Mouse (Mus musculus) CH12.LX (cell line): ENCODE measurements around the gene Ppara. TPM values are rescaled to one million over a fixed set of nuclear protein-coding genes. Genes with fewer than 3 reads are reported as not detected.

Source experiments
- DNase-seq: peaks from one replicate; pipeline ENCODE4 v3.0.0-alpha.2; 2013; ENCODE audit errors: extremely low read depth
- H3K27ac ChIP-seq: 2 replicates; pipeline ENCODE4 v1.5.1; 2012; ENCODE audit warnings: low read depth, mild to moderate bottlenecking, control low read depth, moderate library complexity; ENCODE audit not compliant: insufficient read depth
- H3K27me3 ChIP-seq: replicated peaks from 2 replicates; pipeline ENCODE3; 2012; ENCODE audit warnings: inconsistent platforms
- H3K36me3 ChIP-seq, 2 experiments: replicated peaks in 1 of 2; 2 replicates each; pipeline versions ENCODE3 to v1.6.1; 2012; ENCODE audit warnings: inconsistent platforms in 1 of 2, low read length in 1 of 2, mild to moderate bottlenecking in 1 of 2, mixed read lengths in 1 of 2, moderate library complexity in 1 of 2; ENCODE audit not compliant: control insufficient read depth in 1 of 2, insufficient read depth in 1 of 2
- H3K4me1 ChIP-seq, 2 experiments: 2 replicates each; pipeline ENCODE4 v1.6.1; 2012; ENCODE audit warnings: inconsistent platforms in 1 of 2, moderate library complexity in 1 of 2; ENCODE audit not compliant: insufficient read depth in 2 of 2, control insufficient read depth in 1 of 2
- H3K4me2 ChIP-seq: 2 replicates; pipeline ENCODE4 v1.6.1; 2012; ENCODE audit warnings: low read depth, mild to moderate bottlenecking, control low read depth; ENCODE audit not compliant: poor library complexity, insufficient read depth, severe bottlenecking
- H3K4me3 ChIP-seq, 3 experiments: fragments of 150-350 bp in 1 of 3; sonication (generic) in 1 of 3; replicated peaks in 1 of 3; 2 replicates each; pipeline versions ENCODE3 to v1.5.1; 2011 to 2012; ENCODE audit warnings: low read depth in 2 of 3, low read length in 2 of 3, mild to moderate bottlenecking in 2 of 3, moderate library complexity in 2 of 3, control low read depth in 1 of 3, improper control_type of control experiment in 1 of 3, inconsistent platforms in 1 of 3, mixed read lengths in 1 of 3; ENCODE audit not compliant: poor library complexity in 1 of 3
- H3K79me2 ChIP-seq: replicated peaks from 2 replicates; pipeline ENCODE4 v1.6.1; 2012; ENCODE audit warnings: mild to moderate bottlenecking, moderate library complexity; ENCODE audit not compliant: control insufficient read depth, poor library complexity, insufficient read depth, severe bottlenecking; ENCODE audit errors: extremely low read depth
- H3K9ac ChIP-seq: 2 replicates; pipeline ENCODE4 v1.6.1; 2012; ENCODE audit warnings: low read depth, mild to moderate bottlenecking, control low read depth, moderate library complexity; ENCODE audit not compliant: insufficient read depth
- H3K9me3 ChIP-seq: replicated peaks from 2 replicates; pipeline ENCODE3; 2012; ENCODE audit warnings: low read length, inconsistent platforms, mixed read lengths
- BHLHE40 ChIP-seq: IDR thresholded peaks from 2 replicates; pipeline ENCODE4 v1.6.1; 2011; ENCODE audit warnings: mild to moderate bottlenecking, low read depth, low read length, improper control_type of control experiment
- CTCF ChIP-seq, 2 experiments: IDR thresholded peaks in 1 of 2; conservative IDR thresholded peaks in 1 of 2; 2 replicates each; pipeline ENCODE4 v1.5.1; 2011 to 2012; ENCODE audit warnings: low read depth in 2 of 2, low read length in 2 of 2, improper control_type of control experiment in 1 of 2, inconsistent platforms in 1 of 2, mild to moderate bottlenecking in 1 of 2, moderate library complexity in 1 of 2
- EP300 ChIP-seq: IDR thresholded peaks from 2 replicates; pipeline ENCODE4 v1.6.1; 2011; ENCODE audit warnings: low read length, improper control_type of control experiment
- GABPA ChIP-seq: IDR thresholded peaks from 2 replicates; pipeline ENCODE4 v1.6.1; 2012; ENCODE audit warnings: low read depth, low read length, improper control_type of control experiment, inconsistent platforms; ENCODE audit not compliant: insufficient replicate concordance
- KAT2A ChIP-seq: IDR thresholded peaks from 2 replicates; pipeline ENCODE4 v1.6.1; 2012; ENCODE audit warnings: low read length, improper control_type of control experiment, inconsistent platforms; ENCODE audit not compliant: insufficient replicate concordance
- MAX ChIP-seq: IDR thresholded peaks from 2 replicates; pipeline ENCODE4 v1.6.1; 2011; ENCODE audit warnings: low read length, improper control_type of control experiment
- MAZ ChIP-seq: IDR thresholded peaks from 2 replicates; pipeline ENCODE4 v1.6.1; 2012; ENCODE audit warnings: low read depth, mild to moderate bottlenecking, inconsistent platforms, low read length, improper control_type of control experiment, moderate library complexity
- MEF2A ChIP-seq: IDR thresholded peaks from 2 replicates; pipeline ENCODE4 v1.6.1; 2014; ENCODE audit warnings: low read depth, mild to moderate bottlenecking, inconsistent platforms, low read length, improper control_type of control experiment, borderline replicate concordance
- MXI1 ChIP-seq: IDR thresholded peaks from 2 replicates; pipeline ENCODE4 v1.6.1; 2011; ENCODE audit warnings: mild to moderate bottlenecking, low read depth, low read length, improper control_type of control experiment
- MYC ChIP-seq: IDR thresholded peaks from 2 replicates; pipeline ENCODE4 v1.6.1; 2011; ENCODE audit warnings: low read depth, mild to moderate bottlenecking, improper control_type of control experiment, low read length
- NELFE ChIP-seq: IDR thresholded peaks from 2 replicates; pipeline ENCODE4 v1.6.1; 2011; ENCODE audit warnings: low read depth, low read length, improper control_type of control experiment
- NRF1 ChIP-seq: IDR thresholded peaks from 2 replicates; pipeline ENCODE4 v1.6.1; 2014; ENCODE audit warnings: low read depth, mild to moderate bottlenecking, inconsistent platforms, low read length, improper control_type of control experiment, moderate library complexity
- POLR2A ChIP-seq: IDR thresholded peaks from 2 replicates; pipeline ENCODE4 v1.6.1; 2011; ENCODE audit warnings: low read depth, mild to moderate bottlenecking, improper control_type of control experiment, low read length
- POLR2AphosphoS2 ChIP-seq: IDR thresholded peaks from 2 replicates; pipeline ENCODE4 v1.6.1; 2011; ENCODE audit warnings: low read depth, low read length, improper control_type of control experiment
- RAD21 ChIP-seq: IDR thresholded peaks from 2 replicates; pipeline ENCODE4 v1.6.1; 2011; ENCODE audit warnings: low read depth, mild to moderate bottlenecking, low read length, improper control_type of control experiment, moderate library complexity
- SIN3A ChIP-seq: IDR thresholded peaks from 2 replicates; pipeline ENCODE4 v1.6.1; 2012; ENCODE audit warnings: low read length, improper control_type of control experiment, inconsistent platforms
- USF1 ChIP-seq: IDR thresholded peaks from 2 replicates; pipeline ENCODE4 v1.6.1; 2014; ENCODE audit warnings: low read depth, mild to moderate bottlenecking, inconsistent platforms, low read length, improper control_type of control experiment
- ZNF384 ChIP-seq: IDR thresholded peaks from 2 replicates; pipeline ENCODE4 v1.6.1; 2012; ENCODE audit warnings: low read depth, low read length, improper control_type of control experiment, inconsistent platforms
- dilution Hi-C: fragments of 300-500 bp; cut with MboI; formaldehyde crosslinking; loops from 2 replicates; pipeline ENCODE4 v1.14.3; 2020; ENCODE audit warnings: low sequenced_read_pairs; ENCODE audit not compliant: extremely low pct_unique_long_range_greater_than_20kb, extremely low pct_ligation_motif_present
- in situ Hi-C: fragments of 300-500 bp; cut with MboI; formaldehyde crosslinking; loops from 3 replicates; pipeline ENCODE4 v1.14.3; 2019; ENCODE audit warnings: low sequenced_read_pairs, low pct_ligation_motif_present, low pct_unique_long_range_greater_than_20kb, mixed read lengths
- polyA plus RNA-seq: library from polyadenylated mRNA; unstranded; fragments of >175 nt; gene quantifications from 2 replicates; pipeline ENCODE4 v1.2.1, GENCODE M21; 2012; ENCODE audit warnings: low read depth; ENCODE audit not compliant: insufficient read length
- total RNA-seq, 2 experiments: library from RNA; depleted of rRNA; stranded (reverse); fragments of 300-350 nt in 1 of 2; fragments of >200 nt in 1 of 2; gene quantifications; 2 replicates each; pipeline ENCODE4 v1.2.3; 2012 to 2014

The Ppara gene
- total and polyA plus RNA-seq, 3 experiments: not detected

DNA sequence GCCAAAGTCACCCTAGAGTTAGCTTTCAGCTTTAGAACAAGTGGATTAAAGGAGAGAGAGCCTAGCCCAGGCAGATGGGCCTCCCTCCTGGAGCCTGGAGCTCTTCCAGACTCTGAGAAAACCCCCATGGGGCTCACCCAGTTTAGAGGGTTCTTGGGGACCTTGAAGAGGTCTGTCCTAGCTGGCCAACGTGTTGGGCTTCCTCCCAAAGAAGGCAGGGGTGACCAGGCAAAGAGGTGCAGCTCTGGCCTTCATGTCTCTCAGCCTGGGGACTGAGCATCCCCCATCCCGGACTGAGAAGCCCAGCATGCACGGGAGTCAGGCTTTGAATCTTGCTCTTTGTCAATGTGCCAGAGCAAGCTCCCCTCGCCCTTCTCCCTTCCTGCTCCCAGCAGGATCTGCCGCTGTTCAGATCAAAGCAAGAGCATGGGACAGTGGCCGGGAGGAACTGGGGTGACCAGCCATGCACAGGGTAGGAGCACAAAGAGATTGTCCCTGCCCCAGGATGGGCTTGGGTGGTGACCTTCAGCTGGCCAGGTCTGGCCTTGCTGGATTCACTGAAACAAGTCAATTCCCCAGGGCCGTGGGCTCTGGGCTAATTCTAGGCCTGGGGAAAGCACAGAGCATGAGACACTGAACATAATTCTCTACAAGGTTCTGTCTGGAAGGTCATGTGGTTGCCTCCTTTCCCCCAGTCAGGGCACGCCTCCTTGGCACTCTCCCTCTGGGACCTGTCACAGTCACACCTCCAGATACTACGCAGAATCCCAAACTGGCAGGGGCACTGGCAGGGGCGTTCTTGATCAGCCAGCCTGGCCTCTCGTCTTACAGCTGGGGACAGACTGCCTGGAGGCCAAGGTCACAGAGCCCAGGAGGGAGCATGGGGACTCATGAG lies 10.3 kb upstream of the Ppara start:
- dilution Hi-C loops (no loop called here), in situ Hi-C loops (loop anchor here (25.0 kb wide), 2 partner anchors 237 to 313 kb away; partner anchors contain the start of gene Celsr1)
- Histone ChIP-seq H3K27ac (no peak overlapping the region), H3K4me1 (peaks cover 10 to 17% of the 10 kb centered on the region in 2 experiments), H3K27me3 (peaks cover 76% of the 10 kb centered on the region), H3K4me3 (no peak overlapping the region), H3K4me2 (no peak overlapping the region), H3K79me2 (no peaks in the 10 kb centered on the region), H3K9me3 (peaks cover 4% of the 10 kb centered on the region), H3K9ac (no peak overlapping the region), H3K36me3 (no peaks in the 10 kb centered on the region)
- peak; percentile 21 for DNase-seq
- TF ChIP-seq KAT2A: no peak
- no peak for TF ChIP-seq MAX
- TF ChIP-seq ZNF384: no peak
- TF ChIP-seq SIN3A: no peak
- no peak for TF ChIP-seq RAD21
- TF ChIP-seq POLR2A: no peak
- TF ChIP-seq CTCF (conservative IDR thresholded peaks at IDR 0.05 in 1 of 2, IDR thresholded peaks at IDR 0.05 in 1 of 2; ENCODE audit: low read depth in 2 of 2, low read length in 2 of 2): no peak
- TF ChIP-seq USF1: no peak
- no peak for TF ChIP-seq MEF2A
- no peak for TF ChIP-seq MXI1
- TF ChIP-seq NELFE: no peak
- no peak for TF ChIP-seq GABPA
- TF ChIP-seq MAZ: no peak
- TF ChIP-seq NRF1: no peak
- no peak for TF ChIP-seq BHLHE40

GRCm38 (mm10) chr15:85728224-85728623 lies 6.6 kb upstream of the Ppara start:
- H3K27me3 ChIP-seq: peaks cover 71% of the 10 kb centered on the region
- in situ Hi-C loops (loop anchor here (25.0 kb wide), 1 partner anchor 309 kb away; the partner anchor contains the start of gene Celsr1), dilution Hi-C loops (no loop called here)
- peaks cover 4% of the 10 kb centered on the region for H3K9me3 ChIP-seq
- no peaks in the 10 kb centered on the region for H3K79me2 ChIP-seq
- no peak overlapping the region for H3K27ac ChIP-seq
- H3K36me3 ChIP-seq: no peaks in the 10 kb centered on the region
- no peak for DNase-seq
- H3K9ac ChIP-seq: no peak overlapping the region
- no peak overlapping the region for H3K4me2 ChIP-seq
- TF ChIP-seq POLR2AphosphoS2 (no peak), MYC (no peak), USF1 (no peak), POLR2A (no peak), EP300 (no peak), ZNF384 (no peak), NRF1 (no peak), MAZ (no peak)
- H3K4me1 ChIP-seq: peaks cover 10 to 16% of the 10 kb centered on the region in 2 experiments
- no peak overlapping the region for H3K4me3 ChIP-seq
